Mouse (Mus musculus): ENCODE results near the gene Alkbh8. TPM values are rescaled to one million over a fixed set of nuclear protein-coding genes. Genes with fewer than 3 reads are reported as not detected.

Alkbh8 gene
- 56.4 TPM for polyA plus RNA-seq (2014; fragmentation: Illumina TruSeq; extraction: RNeasy Lipid Tissue Mini Kit (QIAGEN cat#74804))

GRCm38 (mm10) chr9:3334962-3335767 lies at the start of gene Alkbh8:
Alkbh8 (plus strand) TSS chr9:3335140.

GRCm38 (mm10) chr9:3403251-3404208 lies 68.6 kb downstream of the Alkbh8 start, which contains the start of gene Cwf19l2:
Cwf19l2 (plus strand) TSS chr9:3403592.

Other genes starting within 250 kb of the Alkbh8 start
- gene Cwf19l2, start 68.5 kb downstream of the Alkbh8 start, polyA plus RNA-seq (2014; fragmentation: Illumina TruSeq; extraction: RNeasy Lipid Tissue Mini Kit (QIAGEN cat#74804)), result 70.1 TPM
- gene Gucy1a2, start 197.6 kb downstream of the Alkbh8 start, polyA plus RNA-seq (2014; fragmentation: Illumina TruSeq; extraction: RNeasy Lipid Tissue Mini Kit (QIAGEN cat#74804)), result 6.8 TPM